Mouse (Mus musculus) spleen, postnatal 36 days (tissue): ENCODE results near the gene Ugt1a10.
A peak's percentile ranks its signal among the peaks of the same experiment; 100 is the strongest.
"Not testable (repeated sequence)": the region's sequence is repeated elsewhere in the genome, so short reads cannot be mapped to it uniquely, and the experiment has no call there.

Source experiments
- DNase-seq, 2 experiments: peaks; one replicate each; pipeline ENCODE4 v3.0.0; 2022; ENCODE audit warnings: low spot score in 2 of 2, mixed read lengths in 1 of 2

Gene Ugt1a10

GRCm38 (mm10) chr1:88055088-88055487 is at the start of gene Ugt1a10:
Gene Ugt1a10, plus strand, starts transcription at chr1:88055388.
- no peak for DNase-seq

DNA sequence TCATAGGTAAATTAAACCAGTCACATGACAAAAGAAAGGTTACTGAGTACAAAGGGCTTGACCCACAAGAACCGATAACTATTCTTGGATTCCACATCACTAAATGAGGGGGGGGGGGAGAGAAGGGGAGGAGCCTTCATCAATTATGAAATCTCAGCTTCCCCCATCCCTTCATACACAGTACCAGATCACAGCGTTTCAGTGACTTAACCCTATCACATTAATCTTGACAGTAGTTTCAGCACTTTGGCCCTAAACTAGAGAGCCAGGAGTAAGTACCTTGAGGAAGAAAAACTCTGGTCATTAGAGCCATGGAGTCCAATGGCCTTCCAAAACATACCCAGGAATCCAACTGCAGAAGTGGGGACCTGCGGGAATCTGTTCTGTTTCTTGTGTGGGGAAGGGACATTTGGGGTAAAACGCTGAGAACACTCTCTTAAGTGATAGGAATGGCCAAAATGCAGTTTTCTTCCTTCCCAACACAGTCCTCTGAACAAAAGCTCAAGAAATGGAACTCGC is 47.4 kb upstream of the Ugt1a10 start:
- no peak for DNase-seq

DNA sequence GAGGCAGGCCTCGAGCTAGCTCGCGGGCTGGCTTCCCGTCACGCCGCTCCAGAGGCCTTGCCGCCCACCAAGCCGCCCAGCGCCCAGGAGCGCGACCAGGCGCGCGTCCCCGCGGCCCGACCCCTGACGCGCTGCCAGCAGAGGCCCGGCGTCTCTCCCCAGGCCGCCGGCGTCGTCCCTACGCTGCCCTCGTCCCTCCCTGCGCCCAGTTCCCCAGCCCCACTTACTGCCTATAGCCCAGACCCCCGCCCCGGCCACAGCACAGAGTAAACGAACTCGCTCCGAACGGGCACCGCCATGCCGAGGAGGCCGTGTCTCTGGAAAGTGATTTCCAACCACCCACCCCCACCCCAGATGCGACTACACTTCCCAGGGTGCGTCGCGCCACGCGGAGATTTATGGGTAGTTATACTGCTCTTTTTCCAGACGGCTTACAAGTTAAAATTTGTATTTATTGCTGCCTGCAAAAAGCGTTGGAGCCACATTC is 46.9 kb upstream of the Ugt1a10 start, which contains the start of gene Usp40:
Usp40 (minus strand) TSS at position 341 of the 487 bp plus-strand sequence.
- DNase-seq = peak; percentile 60 to 65

DNA sequence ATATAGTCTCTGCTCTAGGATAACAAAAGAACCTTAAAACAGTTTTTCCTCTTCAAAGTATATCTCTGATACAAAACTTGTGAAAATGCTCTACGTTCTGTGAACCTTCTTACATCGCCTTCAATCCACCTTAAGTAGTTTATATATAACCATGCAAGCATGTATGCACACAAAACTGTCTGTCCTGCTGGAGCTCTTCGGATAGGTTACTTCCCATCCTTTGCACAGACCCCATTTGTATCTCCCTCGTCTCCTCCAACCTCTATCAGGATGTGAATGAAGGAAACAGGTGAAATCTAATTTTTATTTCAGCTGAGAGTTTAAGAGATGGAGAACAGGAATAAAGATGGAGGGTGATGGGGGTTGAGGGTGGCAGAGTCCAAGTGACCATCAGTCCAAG is 46.5 kb upstream of the Ugt1a10 start:
- no peak for DNase-seq

GRCm38 (mm10) chr1:88009521-88009920 is 45.7 kb upstream of the Ugt1a10 start:
- DNase-seq = no peak

- DNase-seq = no peak
These were observed 41.5 kb upstream of the Ugt1a10 start for GRCm38 (mm10) chr1:88013726-88014125.

DNA sequence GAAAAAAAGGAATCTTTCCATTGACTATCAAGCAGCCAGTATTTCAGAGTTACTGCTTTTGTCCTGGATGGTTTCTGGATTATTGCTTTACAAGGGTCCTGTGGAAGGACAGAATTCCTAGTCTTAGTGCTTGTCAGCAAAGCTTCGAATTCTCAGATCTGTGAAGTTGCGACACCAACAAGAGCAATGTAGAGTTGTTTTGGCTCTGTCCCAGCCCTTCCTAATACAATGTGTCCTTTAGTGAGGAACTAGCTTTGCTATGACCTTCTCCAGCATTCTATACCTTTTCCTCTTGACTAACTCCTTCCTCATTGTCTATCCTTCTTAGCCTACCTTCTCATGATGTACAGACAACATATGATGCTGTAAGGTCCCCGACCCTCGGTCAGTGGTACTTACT is 41.0 kb upstream of the Ugt1a10 start:
- DNase-seq = no peak

GRCm38 (mm10) chr1:88014671-88015070 is 40.5 kb upstream of the Ugt1a10 start:
- no peak for DNase-seq

DNA sequence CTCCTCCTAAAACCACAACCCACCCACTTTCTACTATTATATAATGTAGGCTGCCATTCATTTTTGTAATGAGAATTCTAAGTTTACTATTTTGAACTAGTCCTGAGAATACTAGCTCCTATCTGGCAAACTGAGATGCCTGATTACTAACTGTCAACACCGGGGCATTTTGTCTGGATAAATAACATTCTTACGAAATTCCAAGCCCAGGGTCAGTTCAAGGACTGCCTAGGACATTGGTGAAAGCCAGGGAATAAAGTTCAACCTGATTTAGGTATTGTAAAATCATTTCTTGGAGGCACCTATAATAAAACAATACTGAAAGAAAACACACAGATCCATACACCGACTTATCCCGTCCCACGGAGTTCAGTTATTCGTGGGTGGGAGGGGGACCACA is 39.8 kb upstream of the Ugt1a10 start:
- no peak for DNase-seq

DNA sequence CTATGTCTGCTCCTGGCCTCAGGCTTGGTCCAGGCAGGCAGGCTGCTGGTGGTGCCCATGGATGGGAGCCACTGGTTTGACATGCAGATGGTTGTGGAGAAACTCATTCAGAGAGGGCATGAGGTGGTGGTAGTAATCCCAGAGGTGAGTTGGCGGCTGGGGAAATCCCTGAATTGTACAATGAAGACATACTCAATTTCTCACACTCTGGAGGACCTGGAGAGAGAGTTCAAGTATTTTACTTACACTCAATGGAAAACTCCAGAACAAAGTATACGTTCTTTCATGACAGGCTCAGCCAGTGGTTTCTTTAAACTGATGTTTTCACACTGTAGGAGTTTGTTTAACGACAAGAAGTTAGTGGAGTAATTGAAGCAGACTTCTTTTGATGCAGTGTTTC is 29.9 kb upstream of the Ugt1a10 start:
- DNase-seq = not testable (repeated sequence)

GRCm38 (mm10) chr1:88043044-88043443 is 12.1 kb upstream of the Ugt1a10 start:
- not testable (repeated sequence) for DNase-seq

DNA sequence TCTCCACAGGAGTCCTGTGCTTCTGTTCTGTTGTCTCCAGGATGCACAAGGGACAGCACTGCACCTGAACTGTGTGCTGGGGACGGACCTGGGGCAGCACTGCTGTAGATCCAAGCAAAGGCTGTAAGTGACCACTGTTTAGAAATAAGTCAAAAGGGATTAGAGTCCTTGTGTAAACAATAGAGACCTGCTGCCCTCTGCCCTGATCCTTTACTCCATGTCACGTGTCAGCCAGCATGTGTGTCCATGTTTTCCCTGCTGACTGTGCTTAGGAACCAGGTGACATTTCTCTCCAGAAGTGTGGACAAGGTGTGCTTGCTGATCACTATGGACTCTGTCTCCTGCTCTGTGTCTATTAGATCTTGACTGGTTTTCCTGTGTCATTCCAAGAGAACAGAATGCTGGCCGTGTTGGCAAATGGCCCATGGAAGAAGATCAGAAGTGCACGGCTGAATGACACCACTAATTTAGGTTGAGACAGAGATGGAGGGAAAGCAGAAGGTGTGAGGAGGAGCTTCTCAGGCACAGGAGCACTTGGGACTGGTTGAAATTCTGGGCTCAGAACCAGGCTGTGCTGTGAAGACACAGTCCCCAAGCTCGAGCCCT is 10.3 kb upstream of the Ugt1a10 start:
- not testable (repeated sequence) for DNase-seq

DNA sequence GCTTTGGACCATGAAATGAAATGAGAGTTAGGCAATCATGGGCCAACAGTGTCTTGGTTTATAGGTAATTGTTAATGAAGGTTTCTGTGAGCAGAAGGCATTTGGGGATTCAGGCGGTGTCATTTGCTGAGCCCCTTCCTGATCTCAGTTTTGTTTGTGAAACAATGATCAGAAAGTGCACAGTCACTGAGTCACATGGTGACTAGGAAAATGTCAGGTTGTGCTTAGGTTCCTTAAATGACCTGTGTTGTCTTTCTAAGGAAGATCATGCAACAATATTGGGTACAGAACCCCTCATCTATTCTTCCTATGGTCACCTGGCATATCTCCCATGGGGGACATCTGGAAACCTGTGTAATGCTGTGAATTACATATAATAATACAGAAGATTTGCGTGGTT is 7.8 kb upstream of the Ugt1a10 start:
- not testable (repeated sequence) for DNase-seq

GRCm38 (mm10) chr1:88066472-88067102 is 11.4 kb downstream of the Ugt1a10 start:
- not testable (repeated sequence) for DNase-seq

DNA sequence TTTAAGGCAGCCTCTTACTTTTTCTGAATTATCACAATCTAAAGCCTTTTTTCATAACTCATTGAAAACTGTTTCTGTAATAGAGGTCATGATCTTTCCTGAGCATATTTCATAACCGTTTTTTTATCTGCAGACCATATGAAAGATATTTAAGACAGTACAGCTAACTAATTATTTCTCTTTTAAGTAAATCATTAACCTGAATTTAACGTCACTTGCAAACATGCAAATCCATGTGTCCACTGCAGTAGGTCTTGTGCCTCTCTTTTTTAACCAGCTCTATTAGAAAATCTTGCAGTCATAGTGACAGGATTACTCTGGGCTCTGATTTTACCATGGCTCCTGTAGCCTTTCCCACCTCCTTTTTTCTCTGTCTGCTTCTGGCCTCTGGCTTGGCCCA is 15.3 kb downstream of the Ugt1a10 start, which contains the start of gene Ugt1a9:
Ugt1a9 (plus strand) TSS at position 306 of the 400 bp plus-strand sequence.
- DNase-seq = no peak

DNA sequence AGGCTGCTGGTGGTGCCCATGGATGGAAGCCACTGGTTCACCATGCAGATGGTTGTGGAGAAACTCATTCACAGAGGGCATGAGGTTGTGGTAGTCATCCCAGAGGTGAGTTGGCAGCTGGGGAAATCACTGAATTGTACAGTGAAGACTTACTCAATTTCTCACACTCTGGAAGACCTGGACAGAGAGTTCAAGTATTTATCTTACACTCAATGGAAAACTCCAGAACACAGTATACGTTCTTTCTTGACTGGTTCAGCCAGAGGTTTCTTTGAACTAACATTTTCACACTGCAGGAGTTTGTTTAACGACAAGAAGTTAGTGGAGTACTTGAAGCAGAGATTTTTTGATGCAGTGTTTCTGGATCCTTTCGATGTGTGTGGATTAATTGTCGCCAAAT is 15.7 kb downstream of the Ugt1a10 start:
- no peak for DNase-seq

- no peak for DNase-seq
These were observed 19.3 kb downstream of the Ugt1a10 start for GRCm38 (mm10) chr1:88074471-88074870.

GRCm38 (mm10) chr1:88077128-88077527 is 21.9 kb downstream of the Ugt1a10 start:
- no peak for DNase-seq

DNA sequence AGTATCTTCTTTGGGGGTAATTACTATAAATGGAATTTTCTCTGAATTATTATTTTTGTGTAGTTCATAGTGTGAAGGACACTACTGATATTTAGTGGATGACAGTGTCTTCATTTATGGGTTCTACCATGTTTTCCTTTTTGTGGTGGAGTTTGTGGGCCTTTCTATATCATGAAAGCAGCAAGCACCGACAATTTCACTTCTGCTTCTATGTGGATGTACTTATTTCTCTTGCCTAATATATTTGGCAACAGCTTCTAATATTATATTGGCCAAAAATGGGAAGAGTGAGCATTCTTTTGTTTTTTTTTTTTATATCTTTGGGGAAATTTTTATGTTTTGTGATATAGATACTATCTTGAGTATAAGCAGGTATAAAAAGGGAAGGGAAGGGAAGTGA is 26.5 kb downstream of the Ugt1a10 start:
- DNase-seq = no peak

- no peak for DNase-seq
These were observed 30.9 kb downstream of the Ugt1a10 start for GRCm38 (mm10) chr1:88086125-88086524.

DNA sequence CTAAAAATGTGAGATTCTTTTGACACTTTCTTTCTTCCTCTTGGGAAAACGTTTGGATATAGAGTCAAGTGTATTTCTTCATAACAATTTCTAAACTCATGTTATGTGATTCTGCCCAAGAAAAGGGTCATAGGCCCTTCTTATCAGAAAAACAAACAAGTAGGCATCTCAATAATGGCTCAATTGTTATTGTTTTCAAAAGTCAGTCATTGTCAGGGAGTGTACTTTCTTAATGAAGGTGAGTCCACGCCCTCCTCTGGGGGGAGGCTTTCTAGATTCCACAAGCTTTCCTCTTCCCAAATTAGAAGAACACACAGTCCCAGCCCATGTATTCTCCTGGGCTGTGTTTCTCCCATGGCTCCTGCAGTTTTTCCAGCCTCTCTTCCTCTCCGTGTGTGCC is 32.3 kb downstream of the Ugt1a10 start, which contains the start of gene Ugt1a8:
Ugt1a8 (plus strand) TSS at position 301 of the 400 bp plus-strand sequence.
- DNase-seq = no peak

DNA sequence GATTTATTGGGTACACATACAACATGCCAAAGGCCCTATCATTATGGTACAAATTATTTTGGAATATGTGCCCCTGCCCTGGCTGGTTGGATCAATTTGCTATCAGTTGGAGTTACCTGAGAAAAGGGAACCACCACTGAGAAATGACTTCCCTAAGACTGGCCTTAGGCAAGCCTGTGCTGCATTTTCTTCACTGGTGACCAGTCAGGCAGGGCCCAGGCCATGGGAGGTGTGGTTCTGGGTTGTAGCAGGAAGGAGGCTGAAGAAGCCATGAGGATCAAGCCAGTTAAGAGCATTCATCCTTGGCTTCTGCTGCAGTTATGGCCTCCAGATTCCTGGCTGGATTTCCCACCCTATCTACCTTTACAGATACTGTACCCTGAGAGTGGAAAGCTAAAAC is 37.2 kb downstream of the Ugt1a10 start:
- DNase-seq = no peak

DNA sequence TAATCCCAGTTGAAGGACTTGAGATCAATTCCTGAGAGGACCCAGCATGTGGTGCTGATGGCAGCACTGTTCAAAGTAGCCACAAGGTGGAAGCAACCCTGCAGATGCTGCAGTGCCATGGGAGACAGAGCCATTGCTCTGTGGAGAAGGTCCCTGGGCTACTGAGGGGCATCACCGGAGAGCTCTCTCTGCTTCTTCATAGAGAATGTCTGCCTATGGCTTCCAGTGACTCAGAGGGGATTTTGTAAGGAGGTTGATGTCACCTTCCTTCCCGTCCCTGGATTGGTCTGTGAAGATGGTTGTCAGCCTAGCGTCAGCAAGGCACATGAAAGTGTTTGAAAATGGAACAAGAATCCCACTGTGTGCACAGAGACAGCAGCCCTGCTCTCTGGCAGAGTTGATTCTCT is 39.1 kb downstream of the Ugt1a10 start:
- not testable (repeated sequence) for DNase-seq
